Mouse (Mus musculus) brain, embryonic 14.5 days (tissue): ENCODE measurements around the gene Pkdcc. TPM values are rescaled to one million over a fixed set of nuclear protein-coding genes. Genes with fewer than 3 reads are reported as not detected.

Experiments used
- DNase-seq: peaks from one replicate; pipeline ENCODE4 v3.0.0-alpha.2; 2011; ENCODE audit warnings: low read depth
- CTCF ChIP-seq: fragments of 200-500 bp; IDR thresholded peaks from 2 replicates; pipeline ENCODE4 v1.5.1; 2012; ENCODE audit warnings: inconsistent platforms, mild to moderate bottlenecking, moderate library complexity, borderline replicate concordance; ENCODE audit not compliant: insufficient read depth, insufficient read length; ENCODE audit errors: extremely low read depth
- POLR2A ChIP-seq: fragments of 200-500 bp; IDR thresholded peaks from 2 replicates; pipeline ENCODE4 v1.6.1; 2012; ENCODE audit warnings: mild to moderate bottlenecking, inconsistent platforms, borderline replicate concordance; ENCODE audit not compliant: poor library complexity, insufficient read depth, insufficient read length, severe bottlenecking; ENCODE audit errors: extremely low read depth
- polyA plus RNA-seq: library from polyadenylated mRNA; depleted of rRNA; stranded (reverse); fragments of >200 nt; gene quantifications from 2 replicates; pipeline ENCODE4 v1.2.3, GENCODE M21; 2012; rRNA removed

Gene Pkdcc
- polyA plus RNA-seq: 53.3 and 82.8 TPM in 2 replicates

GRCm38 (mm10) chr17:83214674-83215528 is at the start of gene Pkdcc:
Pkdcc (plus strand) TSS chr17:83215292.
- TF ChIP-seq POLR2A: peak; percentile 50
- no peak for TF ChIP-seq CTCF
- DNase-seq: peak; percentile 92

GRCm38 (mm10) chr17:83166195-83166594 is 48.9 kb upstream of the Pkdcc start:
- no peak for DNase-seq
- TF ChIP-seq POLR2A (no peak), CTCF (no peak)

GRCm38 (mm10) chr17:83176146-83176545 is 38.9 kb upstream of the Pkdcc start:
- TF ChIP-seq CTCF: no peak
- TF ChIP-seq POLR2A: no peak
- no peak for DNase-seq

- DNase-seq: no peak
- TF ChIP-seq POLR2A: no peak
- TF ChIP-seq CTCF: no peak
Measured at GRCm38 (mm10) chr17:83178483-83179150, 36.5 kb upstream of the Pkdcc start.

- TF ChIP-seq POLR2A: no peak
- TF ChIP-seq CTCF: no peak
- no peak for DNase-seq
Measured at GRCm38 (mm10) chr17:83179151-83179531, 36.0 kb upstream of the Pkdcc start.

- peak; percentile 52 for DNase-seq
Measured at GRCm38 (mm10) chr17:83179569-83179968, 35.5 kb upstream of the Pkdcc start.

GRCm38 (mm10) chr17:83181086-83181485 is 34.0 kb upstream of the Pkdcc start:
- no peak for TF ChIP-seq CTCF
- TF ChIP-seq POLR2A: no peak
- DNase-seq: no peak

More at GRCm38 (mm10) chr17:83179569-83179968, 35.5 kb upstream of the Pkdcc start:
- no peak for TF ChIP-seq CTCF
- no peak for TF ChIP-seq POLR2A

GRCm38 (mm10) chr17:83181592-83181991 is 33.5 kb upstream of the Pkdcc start:
- no peak for DNase-seq
- TF ChIP-seq CTCF: no peak
- no peak for TF ChIP-seq POLR2A

- no peak for TF ChIP-seq CTCF
- TF ChIP-seq POLR2A: no peak
- DNase-seq: no peak
Measured at GRCm38 (mm10) chr17:83182061-83182664, 32.9 kb upstream of the Pkdcc start.

- TF ChIP-seq CTCF (no peak), POLR2A (no peak)
- no peak for DNase-seq
Measured at GRCm38 (mm10) chr17:83182780-83183179, 32.3 kb upstream of the Pkdcc start.
